Mouse (Mus musculus) right cerebral cortex, adult 2 months (tissue): ENCODE data around the gene Chka.
A peak's percentile ranks its signal among the peaks of the same experiment; 100 is the strongest.

Experiments
- DNase-seq, 2 experiments: peaks; one replicate each; pipeline ENCODE4 v3.0.0; 2021 to 2022; ENCODE audit warnings: low spot score in 2 of 2

Chka gene

DNA sequence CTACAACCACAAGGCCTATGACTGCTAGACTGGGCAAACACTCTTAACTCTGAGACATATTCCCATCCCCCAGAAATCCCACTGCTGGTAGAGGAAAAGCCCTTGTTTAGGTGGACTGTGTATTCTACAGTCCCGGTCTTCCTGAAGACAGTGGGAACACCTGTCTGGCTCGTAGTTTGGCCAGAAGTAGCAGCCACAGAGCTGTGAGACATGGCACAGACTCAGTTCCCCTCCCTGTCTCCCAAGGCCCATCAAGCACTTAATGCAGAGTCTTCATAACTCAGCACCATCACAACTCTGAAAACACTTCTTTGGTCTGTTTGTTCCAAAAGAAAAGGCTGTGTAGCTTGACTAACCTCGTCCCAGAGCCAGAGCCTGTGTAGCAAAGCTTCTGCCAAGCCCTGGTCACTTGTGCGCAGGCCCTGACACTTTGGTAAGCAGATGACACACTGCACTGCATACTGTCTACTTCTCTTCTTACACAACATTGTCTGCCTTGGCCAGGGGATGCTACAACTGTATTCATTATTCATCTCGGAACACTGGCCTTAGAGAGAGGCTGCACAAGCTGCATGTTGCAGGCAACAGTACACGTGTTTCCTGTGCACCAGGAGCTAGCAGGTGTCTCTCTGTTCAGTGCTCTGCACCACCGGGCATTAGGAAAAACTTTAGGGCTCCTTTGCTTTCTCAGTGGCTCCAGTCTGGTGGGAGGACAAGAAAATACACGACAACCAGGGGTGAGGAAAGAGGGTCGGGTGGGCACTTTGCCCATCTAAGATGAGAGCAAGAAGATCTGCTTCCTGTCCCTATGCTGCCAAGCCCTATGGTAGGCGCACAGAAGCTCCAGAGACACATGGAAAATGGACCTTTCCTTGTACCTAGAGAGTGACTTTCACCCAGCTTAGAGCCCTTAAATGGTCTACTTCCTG lies 4.6 kb upstream of the Chka start:
- no peak for DNase-seq

DNA sequence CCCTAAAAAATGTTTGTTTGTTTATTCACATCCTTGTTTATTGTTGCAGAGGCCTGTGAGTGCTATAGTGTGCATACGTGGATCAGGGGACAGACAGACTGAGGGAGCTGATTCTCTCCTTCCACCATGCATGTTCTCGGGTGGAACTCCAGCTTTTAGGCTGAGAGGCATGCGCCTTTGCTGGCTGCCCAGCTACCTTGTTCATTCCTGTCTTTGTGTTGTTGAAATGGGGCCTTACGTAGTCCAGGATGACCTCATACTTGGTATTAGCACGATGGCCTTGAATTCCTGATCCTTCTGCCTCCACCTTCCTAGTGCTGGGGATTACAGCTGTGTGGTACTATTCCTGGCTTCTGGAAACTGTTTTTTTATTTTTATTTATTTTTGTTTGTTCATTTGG lies 3.9 kb upstream of the Chka start:
- no peak for DNase-seq

DNA sequence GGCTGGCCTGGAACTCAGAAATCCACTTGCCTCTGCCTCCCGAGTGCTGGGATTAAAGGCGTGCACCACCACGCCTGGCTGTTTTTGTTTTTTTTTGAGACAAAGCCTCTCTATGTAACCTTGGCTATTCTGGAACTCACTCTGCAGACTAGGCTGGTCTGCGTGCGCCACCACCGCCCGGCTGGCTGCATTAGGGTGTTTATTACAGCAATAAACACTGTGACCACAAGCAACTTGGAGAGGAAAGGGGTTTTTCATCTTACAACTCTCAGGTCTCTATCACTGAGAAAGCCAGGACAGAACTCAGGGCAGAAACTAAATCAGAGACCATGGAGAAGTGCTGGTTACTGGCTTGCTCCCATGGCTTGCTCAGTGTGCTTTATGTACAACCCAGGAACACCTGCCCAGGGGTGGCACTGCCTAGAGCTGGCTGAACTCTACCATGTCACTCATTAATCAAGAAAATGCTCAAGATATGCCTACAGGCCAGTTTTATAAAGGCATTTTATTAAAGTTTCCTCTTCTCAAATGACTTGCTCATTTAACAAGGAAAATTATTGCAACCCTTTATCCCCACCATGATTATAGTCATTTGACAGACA lies 3.3 kb upstream of the Chka start:
- no peak for DNase-seq

DNA sequence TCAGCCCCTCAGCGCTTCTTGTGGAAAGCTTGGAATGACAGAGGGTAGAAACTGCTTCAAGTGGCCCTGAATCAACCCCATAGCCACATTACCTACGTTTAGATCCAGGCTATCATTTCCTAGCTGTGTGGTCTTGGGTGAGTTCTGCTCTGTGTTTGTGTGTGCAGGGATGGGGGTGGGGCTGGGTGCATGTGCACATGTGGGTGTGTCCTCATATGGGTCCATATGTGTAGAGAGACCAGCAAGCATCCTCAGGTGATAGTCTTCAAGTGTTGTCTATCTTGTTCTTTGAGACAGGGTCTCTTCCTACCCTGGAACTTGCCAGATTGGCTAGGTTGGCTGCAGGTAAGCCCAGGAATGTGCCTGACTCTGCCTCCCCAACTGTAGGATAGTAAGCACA lies 2.3 kb upstream of the Chka start:
- DNase-seq, result no peak

DNA sequence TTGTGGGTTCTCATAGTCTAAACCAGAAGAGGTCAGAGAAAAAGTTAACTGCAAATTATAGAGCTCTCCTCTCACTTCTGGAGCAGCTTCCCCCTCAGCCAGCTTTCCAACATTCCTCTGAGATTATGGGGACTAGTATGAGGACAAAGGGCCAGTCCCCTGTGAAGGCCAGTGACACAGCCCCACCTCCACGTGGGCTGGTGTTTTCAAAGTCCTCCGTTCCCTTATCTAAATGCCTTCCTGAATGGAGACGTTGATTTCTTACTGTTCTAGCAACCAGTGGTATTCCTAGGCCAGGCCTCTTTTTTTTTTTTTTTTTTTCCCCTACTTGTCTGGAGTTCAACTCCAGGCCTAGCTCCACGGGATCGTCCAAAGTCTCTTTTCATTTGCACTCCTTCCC lies 1.5 kb upstream of the Chka start:
- DNase-seq, result no peak

DNA sequence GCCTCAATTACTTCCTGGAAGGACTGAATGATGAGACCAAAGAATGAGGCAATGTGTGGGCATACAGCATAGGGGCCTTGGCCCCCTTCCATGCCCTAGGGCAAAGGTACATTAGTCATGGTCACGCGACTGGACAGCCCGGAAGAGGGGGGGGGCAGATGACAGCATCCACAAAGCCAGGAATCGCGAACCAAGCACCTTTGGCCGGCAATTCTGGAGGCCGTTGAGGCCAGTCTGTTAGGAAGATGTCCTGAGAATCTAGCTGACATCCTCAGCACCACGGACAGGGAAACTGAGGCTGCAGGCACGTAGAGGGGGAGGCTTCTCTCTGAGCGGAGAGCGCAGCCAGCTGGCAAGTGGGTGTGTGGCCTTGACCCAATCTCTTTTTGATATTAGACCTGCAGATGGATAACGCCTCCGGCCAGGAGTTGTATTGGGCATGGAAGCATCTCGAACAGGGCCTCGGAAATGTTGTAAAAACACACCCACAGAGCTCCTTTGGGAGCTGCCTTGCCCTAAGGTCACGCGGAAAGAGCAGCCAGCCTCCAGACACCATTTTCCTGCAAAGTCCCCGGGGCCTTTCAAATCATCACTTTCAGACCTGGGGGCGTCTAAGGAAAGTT lies 615 bp upstream of the Chka start:
- peak in 1 of 2 experiments; percentile 24 for DNase-seq

DNA sequence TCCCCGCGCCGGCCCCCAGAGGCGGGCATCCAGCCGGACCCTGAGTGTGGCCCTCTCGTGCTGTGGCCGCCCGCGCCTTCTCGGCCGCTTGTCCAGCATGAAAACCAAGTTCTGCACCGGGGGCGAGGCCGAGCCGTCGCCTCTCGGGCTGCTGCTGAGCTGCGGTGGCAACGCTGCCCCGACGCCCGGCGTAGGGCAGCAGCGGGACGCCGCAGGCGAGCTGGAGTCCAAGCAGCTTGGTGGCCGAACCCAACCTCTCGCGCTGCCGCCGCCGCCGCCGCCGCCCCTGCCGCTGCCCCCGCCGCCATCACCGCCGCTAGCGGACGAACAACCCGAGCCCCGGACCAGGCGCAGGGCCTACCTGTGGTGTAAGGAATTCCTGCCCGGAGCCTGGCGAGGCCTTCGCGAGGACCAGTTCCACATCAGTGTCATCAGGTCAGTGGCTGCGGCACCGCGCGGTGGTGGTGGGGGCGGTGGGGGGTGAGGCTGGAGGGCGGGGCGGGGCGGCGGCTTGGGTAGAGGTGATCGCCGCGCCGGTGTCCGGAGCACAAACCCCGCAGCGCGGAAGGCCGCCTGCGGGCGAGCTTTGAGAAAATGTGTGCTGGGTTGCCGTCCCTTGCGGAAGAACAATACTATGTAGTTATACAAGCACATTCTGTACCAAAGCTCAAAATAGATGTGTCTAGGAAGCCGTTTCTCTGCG lies 557 bp downstream of the Chka start:
- peak; percentile 40 to 52 for DNase-seq

DNA sequence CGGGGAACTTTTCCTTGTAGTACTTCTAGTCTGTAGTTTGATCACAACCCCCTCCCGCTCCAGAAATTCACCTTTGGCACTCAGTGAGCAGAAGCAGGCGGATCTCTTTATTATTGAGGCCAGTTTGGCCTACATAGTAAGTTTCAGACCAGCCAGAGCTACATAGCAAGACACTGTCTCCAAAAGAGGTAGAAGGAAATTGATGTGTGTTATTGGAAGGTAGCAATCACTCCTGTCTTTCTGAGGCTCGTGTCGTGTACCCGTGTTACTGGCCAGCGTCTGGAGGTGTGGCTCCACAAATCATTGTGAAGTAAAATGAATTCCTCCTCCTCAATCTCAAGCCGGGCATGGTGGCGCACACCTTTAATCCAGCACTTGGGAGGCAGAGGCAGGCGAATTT lies 1.5 kb downstream of the Chka start:
- no peak for DNase-seq

DNA sequence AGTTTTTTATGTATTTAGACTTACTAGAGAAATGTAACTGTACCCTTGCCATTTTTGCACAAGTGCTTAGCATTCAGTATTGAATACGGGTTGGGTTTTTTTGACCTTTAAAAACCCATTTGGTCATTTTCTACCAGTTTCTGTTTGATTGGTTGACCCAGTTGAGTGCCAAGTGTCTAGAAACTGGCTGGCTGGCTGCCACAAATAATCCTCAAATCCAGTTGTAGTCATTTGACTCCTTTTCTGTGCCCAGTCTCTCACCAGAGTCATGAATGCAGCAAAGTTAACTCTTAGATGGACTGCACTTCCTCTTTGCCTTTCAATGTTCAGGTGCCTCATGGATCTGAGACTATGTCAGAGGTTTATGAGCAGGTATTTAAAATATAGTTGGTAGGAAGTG lies 2.3 kb downstream of the Chka start:
- no peak for DNase-seq

DNA sequence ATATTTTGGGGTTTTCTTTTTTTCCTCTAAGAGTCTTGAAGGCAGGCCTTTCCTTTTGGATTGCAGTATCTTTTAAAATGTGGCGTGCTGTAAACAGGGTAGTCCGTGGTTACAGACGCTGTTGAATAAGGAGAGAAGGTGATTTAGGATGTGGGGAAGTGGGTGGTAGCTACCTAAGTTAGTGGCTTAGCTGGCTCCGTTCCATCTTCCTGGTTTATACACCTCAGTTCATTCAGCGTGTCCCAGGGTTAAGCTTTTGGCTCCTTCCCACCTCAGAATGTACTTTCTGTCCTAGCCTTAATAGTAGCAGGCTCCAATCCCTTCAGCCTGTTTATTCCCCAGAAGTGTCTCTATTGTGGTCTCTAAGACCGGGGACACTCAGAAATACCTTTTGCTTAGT lies 3.5 kb downstream of the Chka start:
- no peak for DNase-seq

DNA sequence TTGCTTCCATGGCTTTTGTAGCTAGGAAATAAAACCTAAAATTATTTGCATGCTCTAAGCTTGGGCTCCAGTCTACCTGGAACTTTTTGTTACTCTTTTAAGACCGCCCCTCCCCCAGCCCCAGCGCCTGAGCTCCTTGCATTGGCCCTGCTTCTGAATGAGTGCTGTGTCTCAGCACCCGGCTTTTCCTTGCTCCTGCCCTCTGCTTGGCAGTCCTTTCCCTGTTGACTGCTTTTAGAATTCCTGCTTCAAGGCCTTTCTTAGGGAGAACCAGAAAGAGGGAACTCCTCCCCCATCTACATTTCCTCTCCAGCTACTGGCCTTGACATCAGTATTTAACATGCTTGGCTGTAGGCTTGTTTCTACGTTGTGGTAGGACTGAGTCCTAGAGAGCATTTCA lies 4.0 kb downstream of the Chka start:
- peak in 1 of 2 experiments; percentile 47 for DNase-seq

DNA sequence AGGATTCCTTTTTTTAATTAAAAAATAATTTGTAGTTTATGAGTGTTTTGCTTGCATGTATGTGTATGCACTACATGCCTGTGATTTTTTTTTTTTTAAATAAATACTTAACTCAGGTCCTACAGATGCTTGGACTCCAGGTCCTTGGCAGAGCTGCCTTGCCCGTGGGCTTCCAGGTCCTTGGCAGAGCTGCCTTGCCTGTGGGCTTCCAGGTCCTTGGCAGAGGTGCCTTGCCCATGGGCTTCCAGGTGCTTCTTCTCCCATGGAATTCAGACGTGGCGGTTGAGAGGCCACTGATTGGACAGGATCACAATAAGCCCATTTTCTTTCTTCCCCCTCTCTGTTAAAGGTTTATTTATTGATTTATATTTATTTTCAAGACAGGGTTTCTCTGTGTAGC lies 5.6 kb downstream of the Chka start:
- DNase-seq, result no peak

DNA sequence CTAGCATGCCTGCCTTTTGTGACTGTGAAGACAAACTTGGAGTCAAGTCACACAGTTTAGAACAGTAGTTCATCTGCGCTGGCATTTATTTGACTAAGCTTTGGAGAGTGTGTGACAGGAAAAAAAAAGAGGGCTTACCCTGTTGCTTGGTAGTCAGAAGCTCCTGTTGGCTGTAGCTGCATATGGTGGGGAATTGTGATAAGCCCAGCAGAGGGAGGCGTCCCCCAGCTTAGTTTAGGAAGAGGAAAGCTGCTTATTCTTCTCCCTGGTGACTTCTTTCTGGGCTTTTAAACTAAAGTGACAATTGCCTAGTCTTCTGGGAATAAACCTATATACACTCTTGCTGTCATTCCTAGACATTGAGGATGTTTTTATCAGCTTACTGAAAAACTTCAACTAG lies 11.1 kb downstream of the Chka start:
- no peak for DNase-seq

DNA sequence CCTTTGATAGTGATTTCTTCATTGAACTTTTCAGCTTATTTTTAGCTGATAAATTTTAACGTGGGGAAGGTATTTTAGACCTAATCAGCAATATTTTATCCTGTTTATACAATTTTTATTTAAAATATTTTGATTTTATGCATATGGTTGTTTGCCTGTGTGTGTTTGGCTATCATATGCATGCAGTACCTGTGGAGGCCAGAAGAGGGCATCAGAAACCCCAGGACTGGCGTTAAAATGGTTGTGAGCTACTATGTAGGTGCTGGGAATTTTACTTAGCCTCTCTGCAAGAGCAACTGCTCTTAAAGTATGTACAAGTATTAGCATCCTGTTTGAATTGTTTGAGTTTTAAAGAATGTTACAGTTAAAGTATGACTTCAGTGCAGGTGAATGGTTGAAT lies 13.4 kb downstream of the Chka start:
- DNase-seq, result no peak

DNA sequence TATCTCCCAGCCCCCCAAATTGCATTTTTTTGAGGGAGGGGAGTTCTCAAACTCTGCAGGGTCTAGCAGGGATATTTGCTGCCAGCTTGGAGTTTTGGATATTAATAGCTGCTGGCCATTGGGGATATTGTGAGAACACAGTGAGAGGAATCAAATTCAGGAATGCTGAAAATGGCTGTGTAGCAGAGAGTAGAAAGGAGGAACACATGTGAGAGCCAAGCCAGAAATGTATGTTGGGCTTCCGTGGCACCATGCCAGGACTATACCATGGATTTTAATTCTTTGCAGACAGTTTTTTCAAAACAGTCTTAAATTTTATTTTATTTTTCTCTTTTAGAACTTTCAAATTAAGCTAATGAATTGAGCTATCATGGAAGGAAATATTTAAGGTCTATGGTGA lies 16.7 kb downstream of the Chka start:
- no peak for DNase-seq

DNA sequence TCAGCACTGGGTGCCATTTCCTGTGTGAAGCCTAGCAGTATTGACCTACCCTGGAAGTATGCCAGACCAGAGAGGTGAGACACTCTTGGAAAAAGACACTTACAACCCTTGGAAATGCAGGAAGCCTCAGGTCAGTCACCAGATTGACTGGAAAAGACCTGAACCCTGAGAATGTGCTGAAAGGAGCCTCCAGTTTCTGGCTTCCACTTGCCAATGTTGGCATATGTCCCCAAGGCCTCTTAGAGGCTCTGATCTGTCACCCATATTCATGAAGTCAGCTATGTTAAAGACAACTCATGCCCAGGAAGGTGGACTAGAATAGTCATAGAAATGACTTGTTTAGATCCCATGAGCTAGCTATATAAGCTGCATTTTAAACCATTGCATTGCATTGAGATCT lies 19.9 kb downstream of the Chka start:
- no peak for DNase-seq

DNA sequence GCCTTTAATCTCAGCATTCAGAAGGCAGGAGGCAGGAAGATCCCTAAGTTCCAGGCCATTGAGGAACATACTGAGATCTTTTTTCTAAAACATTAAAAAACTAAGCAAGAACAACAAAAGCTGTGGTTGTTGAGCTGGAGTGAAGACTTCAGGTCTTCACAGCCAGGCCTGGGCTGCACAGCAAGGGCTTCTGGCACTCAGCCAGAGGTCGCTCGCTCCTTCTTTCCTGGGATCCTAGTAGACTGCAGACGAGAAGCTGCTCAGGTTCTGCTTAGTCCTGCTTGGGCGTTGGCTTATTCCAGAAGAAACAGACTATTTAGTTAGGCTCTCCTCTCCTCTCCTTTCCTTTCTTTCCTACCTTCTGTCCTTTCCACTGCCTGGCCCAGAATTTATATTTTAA lies 20.8 kb downstream of the Chka start:
- no peak for DNase-seq

DNA sequence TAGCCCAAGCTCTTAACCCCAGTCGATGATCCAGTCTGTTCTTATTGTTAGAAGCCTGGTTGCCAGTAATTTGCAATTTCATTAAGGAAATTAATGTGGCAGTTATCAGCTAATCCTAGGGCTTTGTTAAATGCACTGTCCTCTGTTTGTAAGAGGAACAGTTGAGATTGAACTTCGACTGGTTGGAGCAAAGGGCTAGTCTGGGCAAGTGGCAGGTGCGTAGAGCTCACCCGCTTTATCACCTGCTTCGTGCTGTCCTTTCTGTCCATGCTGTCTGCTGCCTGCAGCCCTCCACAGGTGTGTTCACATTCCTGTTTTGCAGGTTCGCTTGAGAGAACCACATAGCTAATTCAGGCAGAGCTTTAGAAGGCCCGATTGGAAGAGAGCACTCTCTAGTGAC lies 23.5 kb downstream of the Chka start:
- DNase-seq, result no peak

DNA sequence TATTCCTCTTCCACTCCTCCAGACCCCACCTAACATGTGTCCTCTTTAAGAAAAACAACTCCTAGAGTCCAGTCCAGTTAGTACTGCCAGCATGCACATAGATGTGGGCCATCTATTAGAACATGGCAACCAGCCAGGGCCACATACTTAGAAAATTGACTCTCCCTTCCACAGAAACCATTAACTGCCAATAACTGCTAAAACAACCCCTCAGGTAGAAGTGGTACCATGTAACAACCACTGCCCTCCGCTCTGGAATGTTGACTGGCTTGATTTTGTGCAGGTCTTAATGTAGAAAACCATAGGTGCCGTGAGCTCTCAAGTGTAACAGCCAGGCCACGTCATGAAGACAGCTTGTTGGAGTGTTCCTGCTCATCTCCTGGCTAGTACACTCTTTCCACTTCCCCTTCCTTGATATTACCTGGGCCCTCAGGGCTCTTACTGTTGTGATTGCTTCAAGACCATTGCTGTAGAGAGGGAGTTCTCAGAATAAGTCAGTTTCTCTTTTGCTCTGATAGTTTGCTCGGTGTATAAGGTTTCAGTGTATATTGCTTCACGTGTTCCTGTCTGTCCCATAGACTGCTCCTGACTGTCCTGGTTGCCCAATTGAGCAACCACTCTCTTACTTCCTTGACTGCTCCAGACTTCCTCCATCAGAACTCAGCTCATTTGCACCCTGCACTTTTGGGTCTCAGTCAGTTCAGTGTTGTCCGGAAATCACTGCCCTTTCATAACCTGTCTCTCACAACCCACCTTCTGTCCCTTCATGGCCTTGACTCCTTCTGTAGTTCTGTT lies 28.7 kb downstream of the Chka start:
- no peak for DNase-seq

DNA sequence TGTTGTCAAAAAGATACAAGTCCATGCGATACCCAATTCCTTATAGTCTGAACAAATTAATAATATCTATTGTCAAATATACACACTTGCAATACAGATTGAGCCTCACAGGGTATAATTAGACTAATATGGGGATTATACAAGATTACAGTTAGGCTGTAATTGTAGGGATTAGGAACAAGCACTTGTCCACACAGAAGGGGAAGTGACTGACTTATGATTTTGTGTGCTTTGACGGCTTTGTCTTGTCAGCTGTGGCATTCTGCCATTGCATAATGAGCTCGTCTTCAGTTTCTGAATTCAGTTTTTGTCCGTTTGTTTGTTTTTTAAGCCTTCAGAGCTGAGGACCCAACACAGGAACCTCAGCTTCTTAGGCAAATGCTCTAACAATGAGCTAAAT lies 30.6 kb downstream of the Chka start:
- DNase-seq, result no peak

DNA sequence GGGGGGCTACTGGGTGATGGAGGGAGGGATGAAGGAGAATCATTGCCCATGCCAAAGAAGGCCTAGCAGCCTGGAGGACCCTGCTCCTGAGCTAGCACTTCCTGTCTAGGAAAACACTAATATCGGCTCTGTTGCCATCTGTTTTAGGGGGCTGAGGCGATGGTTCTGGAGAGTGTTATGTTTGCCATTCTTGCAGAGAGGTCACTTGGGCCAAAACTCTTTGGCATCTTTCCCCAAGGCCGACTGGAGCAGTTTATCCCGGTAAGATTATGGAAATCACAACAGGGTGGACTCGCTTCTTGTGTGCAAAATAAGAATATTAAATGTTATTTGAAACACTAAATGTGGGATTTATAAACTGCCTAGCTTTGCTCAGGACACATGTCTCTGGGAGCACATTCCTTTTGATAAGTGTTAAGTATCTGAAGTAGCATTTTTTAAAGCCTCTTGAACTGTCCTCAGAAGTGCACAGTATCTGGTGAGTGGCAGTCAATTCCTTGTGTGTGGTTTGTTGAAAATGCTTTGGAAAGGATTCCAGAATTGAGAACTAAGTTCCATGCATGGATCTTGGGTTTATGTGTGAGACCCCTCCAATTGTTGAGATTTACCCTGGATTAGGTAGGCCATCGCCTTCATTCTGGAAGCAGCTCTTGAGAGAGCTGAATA lies 32.9 kb downstream of the Chka start:
- DNase-seq, result no peak
